Mouse (Mus musculus): ENCODE data around the gene Cldn11.

DNA sequence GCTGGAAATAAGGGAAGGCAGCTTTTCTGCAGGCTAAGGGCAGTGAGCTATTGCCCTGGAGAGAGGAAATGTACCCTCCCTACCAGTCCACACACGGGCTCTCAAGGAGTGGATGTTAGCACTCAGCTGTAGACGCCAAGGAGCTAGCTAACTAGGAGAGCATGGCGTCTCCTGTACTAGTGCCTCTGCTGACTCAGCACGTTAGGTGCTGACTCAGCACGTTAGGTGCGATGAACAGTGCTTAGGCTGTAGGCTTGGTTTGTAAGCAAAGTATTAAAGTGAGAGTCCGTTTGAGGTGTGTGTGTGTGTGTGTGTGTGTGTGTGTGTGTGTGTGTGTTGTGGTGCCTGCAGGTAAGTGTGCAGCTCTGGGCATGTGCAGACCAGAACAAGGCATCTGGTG, 40.6 kb downstream of the Cldn11 start:
- no peak for TF ChIP-seq CTCF (IDR thresholded peaks at IDR 0.05; ENCODE audit: low read depth)
- no peak for TF ChIP-seq EP300 (IDR thresholded peaks at IDR 0.05; ENCODE audit: low read depth)

Measured in liver, embryonic 14.5 days (tissue).